Mouse (Mus musculus) bone marrow macrophage, adult 2 months (primary cell): ENCODE measurements around the gene CN725425.

Experiments used
- CTCF ChIP-seq: IDR thresholded peaks from 2 replicates; pipeline ENCODE4 v1.5.1; 2012; ENCODE audit warnings: low read depth, mild to moderate bottlenecking, low read length, moderate library complexity
- POLR2A ChIP-seq: IDR thresholded peaks from 2 replicates; pipeline ENCODE4 v1.6.1; 2012; ENCODE audit warnings: mild to moderate bottlenecking, low read depth, low read length, borderline replicate concordance

DNA sequence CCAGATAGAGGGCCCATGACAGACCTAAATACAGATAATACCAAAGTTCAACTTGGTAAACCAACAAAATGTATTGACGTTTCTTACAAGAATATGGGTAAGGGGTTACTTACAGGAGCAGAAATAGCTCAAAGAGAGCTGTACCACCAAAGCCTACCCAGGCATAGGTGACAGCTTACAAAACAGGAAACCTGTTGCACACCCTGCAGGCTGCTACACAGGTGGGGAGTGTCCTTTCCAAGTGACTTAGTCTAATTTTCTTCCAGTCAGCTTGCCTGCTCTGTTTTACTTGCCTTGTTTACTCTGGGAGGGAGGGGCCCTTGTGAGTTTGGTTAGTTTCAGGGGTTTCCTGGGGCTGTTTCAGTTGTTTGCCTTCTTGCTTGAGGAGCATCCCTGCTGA, 1.5 kb downstream of the CN725425 start:
- TF ChIP-seq CTCF = no peak
- TF ChIP-seq POLR2A = no peak
